Mouse (Mus musculus) forebrain, embryonic 12.5 days (tissue): ENCODE results near the gene E4f1. TPM values are rescaled to one million over a fixed set of nuclear protein-coding genes. Genes with fewer than 3 reads are reported as not detected.

Experiments used
- ATAC-seq: fragments of 200-750 bp; cut with Nextera tagmentation; 2 replicates; pipeline ENCODE4 v1.8.0; 2017; ENCODE audit warnings: moderate TSS enrichment; ENCODE audit not compliant: low FRiP score
- H3K27ac ChIP-seq: fragments of 300-500 bp; sonication (generic); 2 replicates; pipeline ENCODE4 v1.5.1; 2016; ENCODE audit warnings: mild to moderate bottlenecking
- H3K27me3 ChIP-seq: fragments of 300-500 bp; sonication (generic); 2 replicates; pipeline ENCODE4 v1.6.1; 2016; ENCODE audit warnings: mild to moderate bottlenecking
- H3K36me3 ChIP-seq: fragments of 300-500 bp; sonication (generic); replicated peaks from 2 replicates; pipeline ENCODE4 v1.6.1; 2016; ENCODE audit warnings: mild to moderate bottlenecking
- H3K4me1 ChIP-seq: fragments of 300-500 bp; sonication (generic); 2 replicates; pipeline ENCODE4 v1.6.1; 2016
- H3K4me2 ChIP-seq: fragments of 300-500 bp; sonication (generic); 2 replicates; pipeline ENCODE4 v1.6.1; 2016; ENCODE audit warnings: mild to moderate bottlenecking, moderate library complexity
- H3K4me3 ChIP-seq: fragments of 300-500 bp; sonication (generic); replicated peaks from 2 replicates; pipeline ENCODE4 v1.5.1; 2016; ENCODE audit warnings: mild to moderate bottlenecking
- H3K9ac ChIP-seq: fragments of 300-500 bp; sonication (generic); 2 replicates; pipeline ENCODE4 v1.6.1; 2016; ENCODE audit warnings: mild to moderate bottlenecking
- H3K9me3 ChIP-seq: fragments of 300-500 bp; sonication (generic); 2 replicates; pipeline ENCODE4 v1.6.1; 2016
- WGBS: fragments of 180-500 bp; shearing (Covaris S2); methylation state at CpG from one replicate; pipeline ENCODE4 v1.1.7; 2016; 5-methylcytosine and 5-hydroxymethylcytosine counted together
- polyA plus RNA-seq: library from polyadenylated mRNA; unstranded; fragments of >200 nt; fragmentation: Nextera tagmentation; extraction: Ambion mirVana; gene quantifications from 2 replicates; pipeline ENCODE4 v1.2.1, GENCODE M21; 2016

The E4f1 gene
- 34.1 and 37.1 TPM in 2 replicates for polyA plus RNA-seq

- peak within 1 kb of the TSS; percentile 89 for H3K4me3 ChIP-seq
- H3K36me3 ChIP-seq: peaks cover 14% of the 10 kb centered on the region
- H3K4me2 ChIP-seq: peak within 1 kb of the TSS; percentile 83
- no peaks in the 10 kb centered on the region for H3K27me3 ChIP-seq
- under 1% methylated on average over 70 of the region's 75 CpGs for WGBS
- no peaks in the 10 kb centered on the region for H3K9me3 ChIP-seq
- ATAC-seq: peak; percentile 97
- H3K9ac ChIP-seq: peak within 1 kb of the TSS; percentile 95
- peaks cover 28% of the 10 kb centered on the region for H3K4me1 ChIP-seq
- H3K27ac ChIP-seq: peak within 1 kb of the TSS; percentile 85
These were observed at the start of gene E4f1, which contains the start of gene Pgp for GRCm38 (mm10) chr17:24469910-24470602. TSS of gene E4f1 (minus strand) at chr17:24470313. TSS of gene Pgp (plus strand) at chr17:24470392.

- Histone ChIP-seq H3K27ac (no peak overlapping the region), H3K4me1 (no peaks in the 10 kb centered on the region), H3K4me2 (no peak overlapping the region), H3K27me3 (no peaks in the 10 kb centered on the region), H3K4me3 (no peak overlapping the region), H3K9me3 (no peaks in the 10 kb centered on the region), H3K9ac (no peak overlapping the region), H3K36me3 (peaks cover 90% of the 10 kb centered on the region)
- no peak for ATAC-seq
- 90% methylated on average over 24 of the region's 24 CpGs for whole genome bisulfite sequencing
These were observed 44.5 kb upstream of the E4f1 start for GRCm38 (mm10) chr17:24514270-24515257.

- no peak overlapping the region for H3K4me3 ChIP-seq
- H3K4me2 ChIP-seq: no peak overlapping the region
- H3K27me3 ChIP-seq: no peaks in the 10 kb centered on the region
- 52% methylated on average over 5 of the region's 5 CpGs for WGBS
- no peaks in the 10 kb centered on the region for H3K4me1 ChIP-seq
- ATAC-seq: peak; percentile 65
- H3K36me3 ChIP-seq: peaks cover 90% of the 10 kb centered on the region
- H3K9ac ChIP-seq: no peak overlapping the region
- H3K27ac ChIP-seq: no peak overlapping the region
- no peaks in the 10 kb centered on the region for H3K9me3 ChIP-seq
These were observed 43.5 kb upstream of the E4f1 start for GRCm38 (mm10) chr17:24513609-24514008.

GRCm38 (mm10) chr17:24507806-24508460 lies 37.8 kb upstream of the E4f1 start:
- no peak overlapping the region for H3K4me2 ChIP-seq
- 0 out of 2 replicates have a peak overlapping the region, but pooled peaks have one; percentile 1 for H3K4me3 ChIP-seq
- peaks cover 4% of the 10 kb centered on the region; the same call in 1 of the 2 replicates for H3K4me1 ChIP-seq
- ATAC-seq: no peak
- H3K27ac ChIP-seq: no peak overlapping the region
- H3K27me3 ChIP-seq: 0 out of 2 replicates have a peak, but pooled peaks cover 3% of the 10 kb centered on the region
- peaks cover 83% of the 10 kb centered on the region for H3K36me3 ChIP-seq
- no peak overlapping the region for H3K9ac ChIP-seq
- 86% methylated on average over 12 of the region's 12 CpGs for WGBS
- H3K9me3 ChIP-seq: no peaks in the 10 kb centered on the region

GRCm38 (mm10) chr17:24507129-24507664 lies 37.1 kb upstream of the E4f1 start:
- no peak overlapping the region; the same call in 1 of the 2 replicates for H3K9ac ChIP-seq
- H3K4me1 ChIP-seq: peaks cover 4% of the 10 kb centered on the region; the same call in 1 of the 2 replicates
- no peak overlapping the region for H3K4me3 ChIP-seq
- 0 out of 2 replicates have a peak, but pooled peaks cover 3% of the 10 kb centered on the region for H3K27me3 ChIP-seq
- WGBS: 51% methylated on average over 19 of the region's 19 CpGs
- H3K4me2 ChIP-seq: no peak overlapping the region
- ATAC-seq: no peak
- H3K27ac ChIP-seq: no peak overlapping the region
- H3K36me3 ChIP-seq: peaks cover 85% of the 10 kb centered on the region
- H3K9me3 ChIP-seq: no peaks in the 10 kb centered on the region

GRCm38 (mm10) chr17:24506332-24507070 lies 36.4 kb upstream of the E4f1 start:
- peaks cover 84% of the 10 kb centered on the region for H3K36me3 ChIP-seq
- H3K27ac ChIP-seq: 0 out of 2 replicates have a peak overlapping the region, but pooled peaks have one; percentile 38
- peak overlapping the region; percentile 3; the same call in 1 of the 2 replicates for H3K4me2 ChIP-seq
- no peak overlapping the region for H3K4me3 ChIP-seq
- H3K9me3 ChIP-seq: no peaks in the 10 kb centered on the region
- 38% methylated on average over 33 of the region's 36 CpGs for WGBS
- ATAC-seq: peak; percentile 21; the same call in 1 of the 2 replicates
- peaks cover 4% of the 10 kb centered on the region; the same call in 1 of the 2 replicates for H3K4me1 ChIP-seq
- H3K27me3 ChIP-seq: 0 out of 2 replicates have a peak, but pooled peaks cover 3% of the 10 kb centered on the region
- no peak overlapping the region for H3K9ac ChIP-seq

GRCm38 (mm10) chr17:24505286-24505955 lies 35.3 kb upstream of the E4f1 start:
- H3K36me3 ChIP-seq: peaks cover 84% of the 10 kb centered on the region

GRCm38 (mm10) chr17:24504085-24504484 lies 34.0 kb upstream of the E4f1 start:
- Histone ChIP-seq H3K9ac (no peak overlapping the region), H3K36me3 (peaks cover 84% of the 10 kb centered on the region), H3K4me1 (peaks cover 4% of the 10 kb centered on the region; the same call in 1 of the 2 replicates), H3K4me2 (no peak overlapping the region), H3K27ac (no peak overlapping the region), H3K27me3 (0 out of 2 replicates have a peak, but pooled peaks cover 3% of the 10 kb centered on the region), H3K9me3 (no peaks in the 10 kb centered on the region), H3K4me3 (no peak overlapping the region)
- 91% methylated on average over 10 of the region's 10 CpGs for WGBS
- no peak for ATAC-seq

More at GRCm38 (mm10) chr17:24505286-24505955, 35.3 kb upstream of the E4f1 start:
- Histone ChIP-seq H3K27me3 (0 out of 2 replicates have a peak, but pooled peaks cover 3% of the 10 kb centered on the region), H3K9me3 (no peaks in the 10 kb centered on the region), H3K4me1 (peaks cover 4% of the 10 kb centered on the region; the same call in 1 of the 2 replicates), H3K4me3 (no peak overlapping the region), H3K27ac (no peak overlapping the region), H3K4me2 (no peak overlapping the region), H3K9ac (no peak overlapping the region)
- ATAC-seq: no peak
- 94% methylated on average over 28 of the region's 30 CpGs for WGBS

GRCm38 (mm10) chr17:24502208-24502607 lies 32.1 kb upstream of the E4f1 start:
- H3K27ac ChIP-seq: no peak overlapping the region
- H3K4me3 ChIP-seq: no peak overlapping the region
- H3K9ac ChIP-seq: no peak overlapping the region
- H3K9me3 ChIP-seq: no peaks in the 10 kb centered on the region
- no peaks in the 10 kb centered on the region for H3K27me3 ChIP-seq
- H3K36me3 ChIP-seq: peaks cover 82% of the 10 kb centered on the region
- no peak overlapping the region for H3K4me2 ChIP-seq
- ATAC-seq: no peak
- peaks cover 4% of the 10 kb centered on the region; the same call in 1 of the 2 replicates for H3K4me1 ChIP-seq
- WGBS: 32% methylated on average over 11 of the region's 11 CpGs

GRCm38 (mm10) chr17:24496026-24496425 lies 25.9 kb upstream of the E4f1 start:
- Histone ChIP-seq H3K4me1 (peaks cover 4% of the 10 kb centered on the region; the same call in 1 of the 2 replicates), H3K27me3 (no peaks in the 10 kb centered on the region), H3K4me2 (no peak overlapping the region), H3K9ac (no peak overlapping the region), H3K36me3 (peaks cover 50% of the 10 kb centered on the region), H3K4me3 (no peak overlapping the region), H3K9me3 (no peaks in the 10 kb centered on the region), H3K27ac (no peak overlapping the region)
- 100% methylated on average over 1 of the region's 1 CpGs for WGBS
- ATAC-seq: no peak
